Mouse (Mus musculus): ENCODE measurements around the gene Ubl3. TPM values are rescaled to one million over a fixed set of nuclear protein-coding genes. Genes with fewer than 3 reads are reported as not detected.

Ubl3 gene
- polyA plus RNA-seq, 1 experiment from 2014 or later: 110 TPM

DNA sequence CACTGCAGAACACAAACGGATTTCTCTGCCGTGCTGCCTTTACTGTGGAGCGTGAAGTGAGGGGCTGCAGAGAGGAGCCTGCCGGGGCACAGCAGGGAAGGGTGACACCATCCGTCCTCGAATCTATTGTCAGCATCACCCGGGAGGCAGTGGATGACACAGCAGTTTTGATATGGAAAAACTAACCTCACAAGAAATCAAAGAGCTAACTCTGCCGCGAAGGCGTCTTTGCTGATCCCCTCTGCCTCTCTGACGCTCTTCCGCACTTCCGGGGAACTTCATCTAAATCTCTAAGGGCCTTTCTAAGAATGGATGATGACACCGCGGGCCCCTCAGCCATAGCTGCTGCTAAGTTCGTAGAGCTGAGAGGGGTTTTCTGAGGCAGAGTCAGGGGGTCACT, 2.1 kb upstream of the Ubl3 start:
- no peaks in the 10 kb centered on the region for H3K27me3 ChIP-seq (ENCODE audit: control insufficient read depth, insufficient read depth, low read length)
- peaks cover 9% of the 10 kb centered on the region; the same call in 1 of the 2 replicates for H3K4me1 ChIP-seq (ENCODE audit: control insufficient read depth, insufficient read depth, low read length)
- no peak overlapping the region for H3K4me3 ChIP-seq (ENCODE audit: low read depth, low read length)
- H3K4me2 ChIP-seq (ENCODE audit: low read depth, low read length): peak overlapping the region; percentile 35; the same call in 1 of the 2 replicates
- H3K27ac ChIP-seq (ENCODE audit: low read depth, low read length): no peak overlapping the region
- no peaks in the 10 kb centered on the region for H3K36me3 ChIP-seq (ENCODE audit: control insufficient read depth, insufficient read depth, low read length)
- H3K9me3 ChIP-seq (ENCODE audit: control insufficient read depth, low read length): no peaks in the 10 kb centered on the region
- ATAC-seq (ENCODE audit: low read depth): no peak
- WGBS: 4% methylated on average over 16 of the region's 16 CpGs
- H3K9ac ChIP-seq (replicated peaks; ENCODE audit: low read depth, low read length): no peak overlapping the region

DNA sequence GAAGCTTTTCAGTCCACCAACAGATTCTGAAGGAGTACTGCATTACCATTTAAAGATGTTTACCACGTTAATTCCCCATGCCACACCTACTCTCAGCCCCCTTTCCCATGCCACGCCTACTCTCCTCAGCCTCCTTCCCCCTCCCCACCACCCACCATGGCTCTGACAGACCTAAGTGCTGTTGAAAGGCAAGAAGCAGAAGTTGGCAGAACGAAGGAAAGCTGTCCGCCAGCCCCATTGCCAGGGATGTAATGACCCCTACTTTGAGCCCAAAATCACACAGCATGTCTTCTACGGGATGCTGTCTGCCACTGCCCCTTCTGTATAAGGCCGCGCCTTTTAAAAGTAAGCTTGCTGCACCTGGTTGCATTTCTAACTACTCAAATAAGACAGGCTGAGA, 1.7 kb upstream of the Ubl3 start:
- ATAC-seq (ENCODE audit: low read depth): no peak
- no peaks in the 10 kb centered on the region for H3K36me3 ChIP-seq (ENCODE audit: control insufficient read depth, insufficient read depth, low read length)
- H3K4me1 ChIP-seq (ENCODE audit: control insufficient read depth, insufficient read depth, low read length): peaks cover 13% of the 10 kb centered on the region; the same call in 1 of the 2 replicates
- no peaks in the 10 kb centered on the region for H3K27me3 ChIP-seq (ENCODE audit: control insufficient read depth, insufficient read depth, low read length)
- no peak overlapping the region for H3K4me3 ChIP-seq (ENCODE audit: low read depth, low read length)
- 19% methylated on average over 7 of the region's 7 CpGs for WGBS
- no peaks in the 10 kb centered on the region for H3K9me3 ChIP-seq (ENCODE audit: control insufficient read depth, low read length)
- H3K27ac ChIP-seq (ENCODE audit: low read depth, low read length): no peak overlapping the region
- H3K4me2 ChIP-seq (ENCODE audit: low read depth, low read length): peak overlapping the region; percentile 35; the same call in 1 of the 2 replicates
- H3K9ac ChIP-seq (replicated peaks; ENCODE audit: low read depth, low read length): no peak overlapping the region

DNA sequence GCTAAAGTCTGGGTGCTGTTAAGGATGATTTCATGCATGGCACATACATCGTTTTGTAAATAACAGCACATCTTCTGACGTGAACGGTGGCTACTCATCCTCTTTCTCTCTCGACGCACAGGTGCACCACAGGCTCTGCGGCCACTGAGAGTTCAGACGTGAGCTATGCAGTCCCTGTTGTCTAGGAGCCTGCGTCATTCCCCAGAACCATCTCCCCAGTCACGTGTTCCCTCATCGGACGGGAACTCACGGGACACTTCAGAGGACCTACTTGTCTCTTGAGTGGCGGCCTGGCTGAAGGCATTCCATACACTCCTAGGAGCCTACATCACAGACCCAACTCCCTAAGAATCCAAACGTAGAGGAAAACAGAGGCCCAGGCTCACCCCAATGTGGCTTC, 1.1 kb upstream of the Ubl3 start:
- 34% methylated on average over 14 of the region's 14 CpGs for WGBS

DNA sequence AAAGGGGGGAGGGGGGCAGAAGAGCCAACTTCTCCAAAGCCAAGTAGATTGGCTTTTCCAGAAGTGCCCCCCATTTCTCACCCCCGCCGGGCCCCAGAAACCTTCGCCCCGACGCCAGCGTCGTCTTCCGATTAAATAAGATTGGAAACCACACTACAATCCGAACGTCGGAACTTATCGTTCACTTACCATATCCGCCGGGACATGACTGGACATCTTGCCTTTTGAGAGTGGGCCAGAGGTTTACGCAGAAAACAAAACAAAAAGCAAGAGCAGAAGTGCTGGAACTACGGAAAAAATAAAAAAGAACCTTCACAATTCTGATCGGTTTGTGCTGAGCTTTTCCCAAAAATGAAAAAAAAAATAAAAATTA, 839 bp downstream of the Ubl3 start:
- under 1% methylated on average over 17 of the region's 17 CpGs for WGBS
- no peaks in the 10 kb centered on the region for H3K27me3 ChIP-seq (ENCODE audit: control insufficient read depth, insufficient read depth, low read length)
- peak overlapping the region; percentile 68 for H3K9ac ChIP-seq (replicated peaks; ENCODE audit: low read depth, low read length)
- H3K4me2 ChIP-seq (ENCODE audit: low read depth, low read length): peak overlapping the region; percentile 73
- peak overlapping the region; percentile 62 for H3K4me3 ChIP-seq (ENCODE audit: low read depth, low read length)
- no peak for ATAC-seq (ENCODE audit: low read depth)
- peak overlapping the region; percentile 95 for H3K27ac ChIP-seq (ENCODE audit: low read depth, low read length)
- H3K4me1 ChIP-seq (ENCODE audit: control insufficient read depth, insufficient read depth, low read length): peaks cover 23% of the 10 kb centered on the region; the same call in 1 of the 2 replicates
- H3K36me3 ChIP-seq (ENCODE audit: control insufficient read depth, insufficient read depth, low read length): no peaks in the 10 kb centered on the region
- no peaks in the 10 kb centered on the region for H3K9me3 ChIP-seq (ENCODE audit: control insufficient read depth, low read length)

More for the DNA sequence above, 1.1 kb upstream of the Ubl3 start:
- ATAC-seq (ENCODE audit: low read depth): no peak
- no peaks in the 10 kb centered on the region for H3K27me3 ChIP-seq (ENCODE audit: control insufficient read depth, insufficient read depth, low read length)
- H3K27ac ChIP-seq (ENCODE audit: low read depth, low read length): no peak overlapping the region
- H3K4me1 ChIP-seq (ENCODE audit: control insufficient read depth, insufficient read depth, low read length): peaks cover 15% of the 10 kb centered on the region; the same call in 1 of the 2 replicates
- no peak overlapping the region for H3K4me3 ChIP-seq (ENCODE audit: low read depth, low read length)
- H3K4me2 ChIP-seq (ENCODE audit: low read depth, low read length): no peak overlapping the region
- no peak overlapping the region for H3K9ac ChIP-seq (replicated peaks; ENCODE audit: low read depth, low read length)
- no peaks in the 10 kb centered on the region for H3K9me3 ChIP-seq (ENCODE audit: control insufficient read depth, low read length)
- no peaks in the 10 kb centered on the region for H3K36me3 ChIP-seq (ENCODE audit: control insufficient read depth, insufficient read depth, low read length)

DNA sequence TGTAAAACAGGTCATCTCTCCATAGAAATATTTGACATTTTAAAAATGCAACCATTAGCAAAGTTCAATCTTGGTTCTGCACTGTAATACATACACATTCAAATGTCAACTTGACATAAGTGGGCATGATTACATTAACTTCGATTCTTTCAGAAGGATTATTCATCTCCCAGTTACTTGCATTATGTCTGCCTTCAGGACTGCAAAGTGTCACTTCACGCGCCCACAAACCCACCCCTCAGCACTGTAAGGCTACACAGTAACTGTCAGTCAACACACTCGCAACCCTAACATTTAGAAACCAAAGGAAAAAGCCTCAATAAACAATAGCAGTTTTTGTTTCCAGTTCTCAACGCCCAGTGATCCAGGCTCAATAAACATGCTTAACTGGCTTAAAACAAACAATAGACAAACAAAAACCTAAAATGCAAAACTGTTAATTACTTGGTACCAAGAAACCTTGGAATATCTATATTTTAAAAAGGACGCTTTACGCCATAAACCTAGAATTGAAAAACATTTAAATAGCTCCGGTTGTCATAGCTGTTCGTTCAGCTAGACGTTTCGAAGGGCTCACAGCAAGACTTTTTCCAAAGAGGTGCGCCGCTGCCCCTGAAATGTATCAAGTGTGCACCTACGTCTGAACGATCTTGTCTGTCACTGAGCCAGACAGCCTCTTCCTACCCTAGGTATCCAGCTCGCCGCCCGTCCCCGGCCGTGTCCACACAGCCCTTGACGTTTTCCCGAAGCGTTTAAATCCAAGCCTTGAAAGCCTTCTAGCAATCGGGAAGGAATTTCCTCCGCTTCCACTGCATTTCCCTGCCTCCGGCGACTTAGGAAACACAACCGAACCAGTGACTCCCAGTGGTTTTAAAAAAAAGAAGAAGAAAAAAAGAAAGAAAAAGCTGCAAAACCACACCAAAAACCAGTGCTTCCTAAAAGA, 1.5 kb downstream of the Ubl3 start:
- no peaks in the 10 kb centered on the region for H3K9me3 ChIP-seq (ENCODE audit: control insufficient read depth, low read length)
- H3K9ac ChIP-seq (replicated peaks; ENCODE audit: low read depth, low read length): peak overlapping the region; percentile 68
- H3K4me1 ChIP-seq (ENCODE audit: control insufficient read depth, insufficient read depth, low read length): peaks cover 23% of the 10 kb centered on the region; the same call in 1 of the 2 replicates
- no peaks in the 10 kb centered on the region for H3K27me3 ChIP-seq (ENCODE audit: control insufficient read depth, insufficient read depth, low read length)
- under 1% methylated on average over 28 of the region's 28 CpGs for WGBS
- H3K36me3 ChIP-seq (ENCODE audit: control insufficient read depth, insufficient read depth, low read length): no peaks in the 10 kb centered on the region
- peak overlapping the region; percentile 95 for H3K27ac ChIP-seq (ENCODE audit: low read depth, low read length)
- H3K4me3 ChIP-seq (ENCODE audit: low read depth, low read length): peak overlapping the region; percentile 62
- peak overlapping the region; percentile 73 for H3K4me2 ChIP-seq (ENCODE audit: low read depth, low read length)
- no peak for ATAC-seq (ENCODE audit: low read depth)

DNA sequence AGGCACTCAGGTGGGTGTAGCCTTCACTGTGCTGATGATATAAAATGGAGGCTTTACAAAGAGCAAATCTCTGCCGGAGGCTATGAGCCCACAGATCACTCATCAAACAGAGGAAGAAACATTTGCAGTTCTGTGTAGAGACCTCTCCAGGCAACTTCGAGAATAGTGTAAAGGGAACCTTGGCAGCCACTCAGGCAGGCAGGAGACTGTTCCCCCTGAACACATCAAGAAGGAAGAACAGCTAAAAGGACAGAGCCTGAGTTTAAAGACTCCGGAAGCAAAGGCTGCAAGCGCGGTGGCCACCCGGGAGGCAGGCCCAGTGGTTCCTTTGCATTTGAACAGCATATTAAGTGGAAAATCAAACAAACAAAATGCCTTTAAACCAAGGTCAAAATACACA, 2.2 kb downstream of the Ubl3 start:
- Histone ChIP-seq H3K36me3 (ENCODE audit: control insufficient read depth, insufficient read depth, low read length) (no peaks in the 10 kb centered on the region), H3K27ac (ENCODE audit: low read depth, low read length) (no peak overlapping the region), H3K27me3 (ENCODE audit: control insufficient read depth, insufficient read depth, low read length) (no peaks in the 10 kb centered on the region), H3K4me1 (ENCODE audit: control insufficient read depth, insufficient read depth, low read length) (peaks cover 23% of the 10 kb centered on the region; the same call in 1 of the 2 replicates), H3K4me3 (ENCODE audit: low read depth, low read length) (peak overlapping the region; percentile 62), H3K4me2 (ENCODE audit: low read depth, low read length) (peak overlapping the region; percentile 73), H3K9ac (replicated peaks; ENCODE audit: low read depth, low read length) (peak overlapping the region; percentile 68), H3K9me3 (ENCODE audit: control insufficient read depth, low read length) (no peaks in the 10 kb centered on the region)
- ATAC-seq (ENCODE audit: low read depth): no peak
- under 1% methylated on average over 6 of the region's 6 CpGs for WGBS

DNA sequence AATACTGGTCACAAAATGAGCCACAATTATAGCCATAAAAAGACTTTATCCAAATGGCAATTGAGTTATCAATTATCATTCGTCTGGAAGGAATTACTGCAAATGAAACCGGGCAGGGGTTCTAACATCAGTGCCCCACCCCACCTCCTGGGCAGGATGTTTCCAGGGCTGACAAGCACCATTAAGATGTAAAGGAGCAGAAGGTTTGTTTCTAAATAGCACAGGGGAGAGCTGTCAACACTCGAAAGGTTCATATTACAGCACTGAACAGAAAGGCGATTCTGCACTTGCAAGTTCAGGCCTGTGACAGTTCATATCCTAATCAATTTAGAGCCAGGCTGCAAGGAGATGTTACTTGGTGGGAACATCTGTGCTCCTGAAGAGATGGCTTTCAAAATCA, 3.3 kb downstream of the Ubl3 start:
- Histone ChIP-seq H3K4me3 (ENCODE audit: low read depth, low read length) (peak overlapping the region; percentile 18; the same call in 1 of the 2 replicates), H3K27me3 (ENCODE audit: control insufficient read depth, insufficient read depth, low read length) (no peaks in the 10 kb centered on the region), H3K36me3 (ENCODE audit: control insufficient read depth, insufficient read depth, low read length) (no peaks in the 10 kb centered on the region), H3K4me1 (ENCODE audit: control insufficient read depth, insufficient read depth, low read length) (peaks cover 19% of the 10 kb centered on the region; the same call in 1 of the 2 replicates), H3K9ac (replicated peaks; ENCODE audit: low read depth, low read length) (peak overlapping the region; percentile 34; the same call in 1 of the 2 replicates), H3K9me3 (ENCODE audit: control insufficient read depth, low read length) (no peaks in the 10 kb centered on the region), H3K4me2 (ENCODE audit: low read depth, low read length) (peak overlapping the region; percentile 73), H3K27ac (ENCODE audit: low read depth, low read length) (no peak overlapping the region)
- 9% methylated on average over 4 of the region's 4 CpGs for WGBS
- no peak for ATAC-seq (ENCODE audit: low read depth)

DNA sequence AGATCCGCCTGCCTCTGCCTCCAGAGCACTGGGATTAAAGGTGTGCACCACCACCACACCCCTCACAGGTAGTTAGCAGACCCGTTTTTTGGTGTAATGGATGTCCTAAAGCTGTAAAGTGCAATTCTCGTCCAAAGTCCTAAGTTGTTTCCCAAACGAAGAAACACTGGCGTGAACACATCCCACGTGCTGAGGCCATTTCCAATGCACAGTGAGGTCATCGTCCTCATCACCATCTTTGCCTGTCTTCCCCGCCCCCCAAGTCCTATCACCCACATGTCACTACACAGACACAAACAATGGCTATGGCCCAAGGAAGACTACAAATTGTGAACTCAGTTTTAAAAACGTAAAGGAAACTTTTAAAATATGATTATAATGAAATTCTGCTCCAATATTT, 4.0 kb downstream of the Ubl3 start:
- Histone ChIP-seq H3K36me3 (ENCODE audit: control insufficient read depth, insufficient read depth, low read length) (no peaks in the 10 kb centered on the region), H3K9ac (replicated peaks; ENCODE audit: low read depth, low read length) (no peak overlapping the region), H3K4me3 (ENCODE audit: low read depth, low read length) (no peak overlapping the region), H3K27me3 (ENCODE audit: control insufficient read depth, insufficient read depth, low read length) (no peaks in the 10 kb centered on the region), H3K27ac (ENCODE audit: low read depth, low read length) (no peak overlapping the region), H3K4me2 (ENCODE audit: low read depth, low read length) (peak overlapping the region; percentile 20; the same call in 1 of the 2 replicates), H3K4me1 (ENCODE audit: control insufficient read depth, insufficient read depth, low read length) (peaks cover 18% of the 10 kb centered on the region; the same call in 1 of the 2 replicates), H3K9me3 (ENCODE audit: control insufficient read depth, low read length) (no peaks in the 10 kb centered on the region)
- ATAC-seq (ENCODE audit: low read depth): no peak
- 58% methylated on average over 9 of the region's 9 CpGs for WGBS

DNA sequence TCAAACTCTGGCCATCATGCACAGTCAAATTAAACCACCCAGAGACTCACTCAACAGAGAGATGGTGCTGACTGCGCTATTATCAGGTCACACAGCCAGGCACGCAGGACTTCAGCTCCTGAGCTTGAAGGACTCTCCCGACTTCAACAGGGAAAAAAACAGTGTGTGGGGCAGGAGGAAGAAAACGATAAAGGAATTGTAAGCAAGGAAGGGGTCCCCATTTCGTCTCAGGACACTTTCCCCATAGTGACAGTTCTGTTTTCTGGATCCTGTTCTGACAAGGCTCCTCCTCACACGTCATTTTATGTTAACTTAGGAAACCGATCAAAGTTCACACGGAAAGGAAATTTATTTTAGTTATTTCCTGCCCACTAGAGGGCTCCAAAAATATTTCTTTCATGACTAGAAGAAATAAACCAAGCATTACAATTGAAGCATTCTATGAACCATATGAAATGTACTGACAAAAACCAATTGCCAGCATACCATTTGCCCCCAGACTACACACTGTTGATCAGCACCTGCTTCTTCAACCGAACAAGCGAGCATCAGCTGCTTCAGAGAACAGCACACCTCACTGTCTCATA, 4.6 kb downstream of the Ubl3 start:
- H3K4me1 ChIP-seq (ENCODE audit: control insufficient read depth, insufficient read depth, low read length): peaks cover 18% of the 10 kb centered on the region; the same call in 1 of the 2 replicates
- no peak overlapping the region for H3K9ac ChIP-seq (replicated peaks; ENCODE audit: low read depth, low read length)
- 53% methylated on average over 10 of the region's 10 CpGs for WGBS
- H3K27me3 ChIP-seq (ENCODE audit: control insufficient read depth, insufficient read depth, low read length): no peaks in the 10 kb centered on the region
- H3K4me3 ChIP-seq (ENCODE audit: low read depth, low read length): no peak overlapping the region
- H3K27ac ChIP-seq (ENCODE audit: low read depth, low read length): no peak overlapping the region
- peak overlapping the region; percentile 20; the same call in 1 of the 2 replicates for H3K4me2 ChIP-seq (ENCODE audit: low read depth, low read length)
- no peaks in the 10 kb centered on the region for H3K9me3 ChIP-seq (ENCODE audit: control insufficient read depth, low read length)
- no peaks in the 10 kb centered on the region for H3K36me3 ChIP-seq (ENCODE audit: control insufficient read depth, insufficient read depth, low read length)
- no peak for ATAC-seq (ENCODE audit: low read depth)

All from neural tube, embryonic 14.5 days (tissue).